Mouse (Mus musculus) lung, postnatal 4 days (tissue): ENCODE measurements around the gene Lbh.

Experiments
- DNase-seq, 2 experiments: peaks; one replicate each; pipeline ENCODE4 v3.0.0; 2021

The Lbh gene

DNA sequence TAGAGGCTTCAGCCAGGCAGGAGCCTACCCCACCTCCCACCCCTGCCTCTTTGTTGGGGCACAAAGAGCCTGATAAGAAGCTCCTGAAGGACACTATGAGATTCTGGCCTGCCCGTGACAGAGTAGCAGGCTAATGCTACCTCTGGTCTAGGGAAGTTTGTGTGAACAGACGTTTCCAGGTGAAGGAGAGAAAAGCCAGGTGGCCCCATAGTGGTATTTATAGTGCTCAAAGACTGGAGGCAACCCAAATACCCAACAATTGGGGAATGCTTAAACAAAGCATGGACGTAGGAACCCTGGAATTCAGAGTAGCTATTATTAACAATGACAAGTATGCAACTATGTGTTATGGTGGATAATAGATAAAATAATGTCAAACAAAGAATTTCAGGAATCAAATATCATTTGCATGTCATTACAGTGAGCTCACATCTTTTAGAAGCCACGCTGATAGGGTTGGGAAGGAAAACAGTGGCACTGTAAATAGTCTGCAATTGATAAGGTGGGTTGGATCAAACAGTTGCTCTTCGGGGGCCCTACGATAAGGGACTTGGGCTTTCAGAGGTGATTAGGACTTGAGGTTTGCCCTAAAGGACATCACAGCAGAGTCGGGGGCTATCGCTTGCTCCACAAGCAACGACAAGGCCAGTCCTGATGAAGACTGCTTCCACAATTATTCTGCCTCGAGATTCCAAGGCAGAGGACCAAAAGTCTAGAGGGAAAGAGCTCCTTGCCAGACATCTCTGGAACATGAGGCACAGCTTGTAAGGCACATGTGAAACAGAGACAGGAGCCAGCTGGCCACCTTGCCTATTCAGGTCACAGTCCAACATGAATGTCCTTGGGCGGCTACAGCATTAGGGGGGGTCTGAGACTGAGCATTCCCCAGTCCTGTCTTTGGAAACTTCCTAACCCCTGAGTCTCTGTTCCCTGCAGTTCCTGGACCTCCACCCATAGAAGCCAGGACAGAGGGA is 58.4 kb downstream of the Lbh start:
- peak; percentile 33 to 78 for DNase-seq

DNA sequence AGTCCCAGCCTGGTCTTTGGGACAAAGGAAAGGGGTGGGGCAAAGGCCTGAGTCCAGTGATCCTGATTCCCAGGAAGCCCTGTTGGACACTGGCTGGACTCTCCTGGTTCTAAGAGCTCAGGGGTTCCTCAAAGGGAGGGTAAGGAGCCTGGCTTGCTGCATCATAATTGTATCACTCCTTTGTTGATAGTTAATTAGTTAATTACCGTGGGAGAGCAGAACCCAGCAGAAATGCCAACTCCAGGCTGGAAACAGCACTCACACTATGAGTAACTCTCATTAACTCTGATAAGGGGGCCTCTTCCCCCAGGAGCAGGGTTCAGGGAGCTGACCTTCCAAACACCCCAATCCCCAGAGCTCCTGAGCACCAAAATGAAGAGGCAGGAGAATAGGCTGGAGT is 59.5 kb downstream of the Lbh start:
- DNase-seq, result no peak

GRCm38 (mm10) chr17:72982156-72982555 is 64.1 kb downstream of the Lbh start:
- peak; percentile 50 to 64 for DNase-seq

- DNase-seq, result no peak
These were observed 65.4 kb downstream of the Lbh start for GRCm38 (mm10) chr17:72983471-72983870.

DNA sequence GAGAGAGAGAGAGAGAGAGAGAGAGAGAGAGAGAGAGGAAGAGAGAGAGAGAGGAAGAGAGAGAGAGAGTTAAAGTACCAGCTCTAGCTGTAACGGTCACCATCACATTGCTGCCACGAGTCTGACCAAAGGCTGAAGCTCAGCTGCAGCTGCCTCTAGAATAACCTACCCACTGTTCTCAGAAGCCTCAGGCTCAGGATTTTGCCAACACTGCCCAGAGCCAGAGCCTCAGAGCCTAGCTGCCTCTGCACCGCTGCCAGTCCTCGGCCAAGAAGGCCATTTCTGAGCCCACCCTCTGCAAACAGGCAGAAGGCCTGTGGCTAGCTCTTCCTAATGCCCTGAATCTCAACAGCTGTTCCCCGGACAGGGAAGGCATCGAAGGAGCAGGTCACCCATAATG is 70.9 kb downstream of the Lbh start:
- DNase-seq, result no peak
